Mouse (Mus musculus): ENCODE measurements around the gene Slc6a11. TPM values are rescaled to one million over a fixed set of nuclear protein-coding genes. Genes with fewer than 3 reads are reported as not detected.

The Slc6a11 gene
- polyA plus RNA-seq, 1 experiment from 2014 or later = not detected

- Histone ChIP-seq H3K27ac (ENCODE audit: poor library complexity, severe bottlenecking) (no peak overlapping the region), H3K4me2 (no peak overlapping the region), H3K36me3 (no peaks in the 10 kb centered on the region), H3K4me3 (no peak overlapping the region), H3K27me3 (replicated peaks) (peaks cover 21% of the 10 kb centered on the region), H3K9ac (no peak overlapping the region), H3K9me3 (replicated peaks) (no peaks in the 10 kb centered on the region), H3K4me1 (replicated peaks) (no peaks in the 10 kb centered on the region)
- no peak for ATAC-seq (ENCODE audit: insufficient number of reproducible peaks, low FRiP score)
- WGBS = 75% methylated on average over 8 of the region's 8 CpGs
Observed at GRCm38 (mm10) chr6:114138970-114139369, 7.9 kb downstream of the Slc6a11 start.

- Histone ChIP-seq H3K27ac (ENCODE audit: poor library complexity, severe bottlenecking) (no peak overlapping the region), H3K27me3 (replicated peaks) (peaks cover 27% of the 10 kb centered on the region), H3K4me3 (no peak overlapping the region), H3K9ac (no peak overlapping the region), H3K4me1 (replicated peaks) (no peaks in the 10 kb centered on the region), H3K4me2 (no peak overlapping the region), H3K9me3 (replicated peaks) (no peaks in the 10 kb centered on the region), H3K36me3 (no peaks in the 10 kb centered on the region)
- WGBS = 56% methylated on average over 3 of the region's 3 CpGs
- no peak for ATAC-seq (ENCODE audit: insufficient number of reproducible peaks, low FRiP score)
Observed at GRCm38 (mm10) chr6:114141481-114141880, 10.4 kb downstream of the Slc6a11 start.

GRCm38 (mm10) chr6:114142480-114142879, 11.4 kb downstream of the Slc6a11 start:
- no peak overlapping the region for H3K9ac ChIP-seq
- H3K4me3 ChIP-seq = no peak overlapping the region
- H3K4me1 ChIP-seq (replicated peaks) = no peaks in the 10 kb centered on the region
- H3K9me3 ChIP-seq (replicated peaks) = no peaks in the 10 kb centered on the region
- no peak overlapping the region for H3K27ac ChIP-seq (ENCODE audit: poor library complexity, severe bottlenecking)
- H3K36me3 ChIP-seq = no peaks in the 10 kb centered on the region
- H3K4me2 ChIP-seq = no peak overlapping the region
- ATAC-seq (ENCODE audit: insufficient number of reproducible peaks, low FRiP score) = no peak
- H3K27me3 ChIP-seq (replicated peaks) = peaks cover 28% of the 10 kb centered on the region
- WGBS = 79% methylated on average over 11 of the region's 11 CpGs

- ATAC-seq (ENCODE audit: insufficient number of reproducible peaks, low FRiP score) = no peak
- Histone ChIP-seq H3K27me3 (replicated peaks) (peaks cover 25% of the 10 kb centered on the region), H3K9ac (no peak overlapping the region), H3K9me3 (replicated peaks) (no peaks in the 10 kb centered on the region), H3K4me2 (no peak overlapping the region), H3K36me3 (no peaks in the 10 kb centered on the region), H3K4me1 (replicated peaks) (no peaks in the 10 kb centered on the region), H3K4me3 (no peak overlapping the region), H3K27ac (ENCODE audit: poor library complexity, severe bottlenecking) (no peak overlapping the region)
- WGBS = 45% methylated on average over 2 of the region's 2 CpGs
Observed at GRCm38 (mm10) chr6:114143544-114143943, 12.5 kb downstream of the Slc6a11 start.

GRCm38 (mm10) chr6:114144447-114145105, 13.5 kb downstream of the Slc6a11 start:
- 71% methylated on average over 6 of the region's 6 CpGs for WGBS

GRCm38 (mm10) chr6:114145650-114146329, 14.7 kb downstream of the Slc6a11 start:
- Histone ChIP-seq H3K27ac (ENCODE audit: poor library complexity, severe bottlenecking) (no peak overlapping the region), H3K4me2 (no peak overlapping the region), H3K9me3 (replicated peaks) (no peaks in the 10 kb centered on the region), H3K9ac (no peak overlapping the region), H3K4me1 (replicated peaks) (no peaks in the 10 kb centered on the region), H3K27me3 (replicated peaks) (peaks cover 29% of the 10 kb centered on the region), H3K4me3 (no peak overlapping the region), H3K36me3 (no peaks in the 10 kb centered on the region)
- no peak for ATAC-seq (ENCODE audit: insufficient number of reproducible peaks, low FRiP score)
- WGBS = 79% methylated on average over 6 of the region's 6 CpGs

More at GRCm38 (mm10) chr6:114144447-114145105, 13.5 kb downstream of the Slc6a11 start:
- H3K4me1 ChIP-seq (replicated peaks) = no peaks in the 10 kb centered on the region
- no peak for ATAC-seq (ENCODE audit: insufficient number of reproducible peaks, low FRiP score)
- H3K27me3 ChIP-seq (replicated peaks) = peaks cover 29% of the 10 kb centered on the region
- H3K9me3 ChIP-seq (replicated peaks) = no peaks in the 10 kb centered on the region
- H3K36me3 ChIP-seq = no peaks in the 10 kb centered on the region
- H3K9ac ChIP-seq = no peak overlapping the region
- H3K4me2 ChIP-seq = no peak overlapping the region
- no peak overlapping the region for H3K4me3 ChIP-seq
- H3K27ac ChIP-seq (ENCODE audit: poor library complexity, severe bottlenecking) = no peak overlapping the region

- Histone ChIP-seq H3K36me3 (no peaks in the 10 kb centered on the region), H3K27ac (ENCODE audit: poor library complexity, severe bottlenecking) (no peak overlapping the region), H3K9ac (no peak overlapping the region), H3K9me3 (replicated peaks) (no peaks in the 10 kb centered on the region), H3K4me3 (no peak overlapping the region), H3K27me3 (replicated peaks) (peaks cover 14% of the 10 kb centered on the region), H3K4me1 (replicated peaks) (no peaks in the 10 kb centered on the region), H3K4me2 (no peak overlapping the region)
- ATAC-seq (ENCODE audit: insufficient number of reproducible peaks, low FRiP score) = no peak
- 78% methylated on average over 10 of the region's 10 CpGs for WGBS
Observed at GRCm38 (mm10) chr6:114155720-114156119, 24.7 kb downstream of the Slc6a11 start.

GRCm38 (mm10) chr6:114158811-114159210, 27.8 kb downstream of the Slc6a11 start:
- Histone ChIP-seq H3K4me3 (no peak overlapping the region), H3K27ac (ENCODE audit: poor library complexity, severe bottlenecking) (no peak overlapping the region), H3K36me3 (no peaks in the 10 kb centered on the region), H3K9ac (no peak overlapping the region), H3K27me3 (replicated peaks) (peaks cover 9% of the 10 kb centered on the region; the same call in 1 of the 2 replicates), H3K4me1 (replicated peaks) (no peaks in the 10 kb centered on the region), H3K4me2 (no peak overlapping the region), H3K9me3 (replicated peaks) (no peaks in the 10 kb centered on the region)
- WGBS = 80% methylated on average over 7 of the region's 7 CpGs
- ATAC-seq (ENCODE audit: insufficient number of reproducible peaks, low FRiP score) = no peak

GRCm38 (mm10) chr6:114160732-114161131, 29.7 kb downstream of the Slc6a11 start:
- H3K4me2 ChIP-seq = no peak overlapping the region
- no peak for ATAC-seq (ENCODE audit: insufficient number of reproducible peaks, low FRiP score)
- no peak overlapping the region for H3K9ac ChIP-seq
- no peaks in the 10 kb centered on the region for H3K36me3 ChIP-seq
- H3K9me3 ChIP-seq (replicated peaks) = no peaks in the 10 kb centered on the region
- H3K4me1 ChIP-seq (replicated peaks) = no peaks in the 10 kb centered on the region
- 69% methylated on average over 8 of the region's 8 CpGs for WGBS
- H3K27me3 ChIP-seq (replicated peaks) = peaks cover 20% of the 10 kb centered on the region; the same call in 1 of the 2 replicates
- H3K4me3 ChIP-seq = no peak overlapping the region
- no peak overlapping the region for H3K27ac ChIP-seq (ENCODE audit: poor library complexity, severe bottlenecking)

GRCm38 (mm10) chr6:114174052-114174397, 43.0 kb downstream of the Slc6a11 start:
- Histone ChIP-seq H3K4me3 (no peak overlapping the region), H3K4me2 (no peak overlapping the region), H3K9ac (no peak overlapping the region), H3K4me1 (replicated peaks) (no peaks in the 10 kb centered on the region), H3K36me3 (no peaks in the 10 kb centered on the region), H3K27ac (ENCODE audit: poor library complexity, severe bottlenecking) (no peak overlapping the region), H3K9me3 (replicated peaks) (no peaks in the 10 kb centered on the region), H3K27me3 (replicated peaks) (peaks cover 37% of the 10 kb centered on the region)
- 7% methylated on average over 8 of the region's 8 CpGs for WGBS
- no peak for ATAC-seq (ENCODE audit: insufficient number of reproducible peaks, low FRiP score)

- 8% methylated on average over 9 of the region's 9 CpGs for WGBS
- no peak for ATAC-seq (ENCODE audit: insufficient number of reproducible peaks, low FRiP score)
- no peak overlapping the region for H3K4me3 ChIP-seq
Observed at GRCm38 (mm10) chr6:114174398-114175140, 43.5 kb downstream of the Slc6a11 start.

More at GRCm38 (mm10) chr6:114174398-114175140, 43.5 kb downstream of the Slc6a11 start:
- peaks cover 33% of the 10 kb centered on the region for H3K27me3 ChIP-seq (replicated peaks)
- H3K9me3 ChIP-seq (replicated peaks) = no peaks in the 10 kb centered on the region
- H3K9ac ChIP-seq = no peak overlapping the region
- no peak overlapping the region for H3K4me2 ChIP-seq
- H3K36me3 ChIP-seq = no peaks in the 10 kb centered on the region
- no peak overlapping the region for H3K27ac ChIP-seq (ENCODE audit: poor library complexity, severe bottlenecking)
- no peaks in the 10 kb centered on the region for H3K4me1 ChIP-seq (replicated peaks)
